Mouse (Mus musculus): ENCODE data around the gene Zcchc7. TPM values are rescaled to one million over a fixed set of nuclear protein-coding genes. Genes with fewer than 3 reads are reported as not detected.
A peak's percentile ranks its signal among the peaks of the same experiment; 100 is the strongest.

Gene Zcchc7
- polyA plus RNA-seq, 1 experiment from 2014 or later = 22.3 TPM

- H3K4me1 ChIP-seq (ENCODE audit: control insufficient read depth, insufficient read depth, low read length) = 0 out of 2 replicates have a peak, but pooled peaks cover 4% of the 10 kb centered on the region
- no peak for DNase-seq (ENCODE audit: low spot score)
- H3K9ac ChIP-seq (ENCODE audit: low read length) = no peak overlapping the region
- H3K4me3 ChIP-seq (ENCODE audit: low read depth, low read length) = no peak overlapping the region
- no peak overlapping the region for H3K27ac ChIP-seq (replicated peaks; ENCODE audit: low read depth, low read length)
- no peak for ATAC-seq (ENCODE audit: insufficient number of reproducible peaks, low FRiP score, low TSS enrichment, low read depth)
- no peaks in the 10 kb centered on the region for H3K36me3 ChIP-seq (ENCODE audit: control insufficient read depth, insufficient read depth, low read length)
- H3K9me3 ChIP-seq (ENCODE audit: control insufficient read depth, low read length) = no peaks in the 10 kb centered on the region
- H3K4me2 ChIP-seq (ENCODE audit: low read depth, severe bottlenecking) = no peak overlapping the region
- WGBS = 81% methylated on average over 5 of the region's 5 CpGs
- H3K27me3 ChIP-seq (ENCODE audit: control insufficient read depth, insufficient read depth, low read length) = no peaks in the 10 kb centered on the region
Measured at GRCm38 (mm10) chr4:44978175-44978574, 222.5 kb downstream of the Zcchc7 start.

GRCm38 (mm10) chr4:44979794-44980338 is 224.2 kb downstream of the Zcchc7 start:
- DNase-seq (ENCODE audit: low spot score) = no peak

GRCm38 (mm10) chr4:44981280-44981973 is 225.8 kb downstream of the Zcchc7 start, which contains the start of gene Grhpr:
Grhpr (plus strand) TSS chr4:44981395.
- Histone ChIP-seq H3K9ac (ENCODE audit: low read length) (peak within 1 kb of the TSS; percentile 70), H3K4me3 (ENCODE audit: low read depth, low read length) (peak within 1 kb of the TSS; percentile 66), H3K4me1 (ENCODE audit: control insufficient read depth, insufficient read depth, low read length) (0 out of 2 replicates have a peak, but pooled peaks cover 4% of the 10 kb centered on the region), H3K9me3 (ENCODE audit: control insufficient read depth, low read length) (no peaks in the 10 kb centered on the region), H3K27ac (replicated peaks; ENCODE audit: low read depth, low read length) (peak within 1 kb of the TSS; percentile 53), H3K36me3 (ENCODE audit: control insufficient read depth, insufficient read depth, low read length) (0 out of 2 replicates have a peak, but pooled peaks cover 2% of the 10 kb centered on the region), H3K27me3 (ENCODE audit: control insufficient read depth, insufficient read depth, low read length) (no peaks in the 10 kb centered on the region), H3K4me2 (ENCODE audit: low read depth, severe bottlenecking) (peak within 1 kb of the TSS; percentile 88)
- ATAC-seq (ENCODE audit: insufficient number of reproducible peaks, low FRiP score, low TSS enrichment, low read depth) = peak; percentile 89
- DNase-seq (ENCODE audit: low spot score) = peak; percentile 96
- 2% methylated on average over 40 of the region's 40 CpGs for WGBS

More at GRCm38 (mm10) chr4:44979794-44980338, 224.2 kb downstream of the Zcchc7 start:
- ATAC-seq (ENCODE audit: insufficient number of reproducible peaks, low FRiP score, low TSS enrichment, low read depth) = no peak
- H3K27ac ChIP-seq (replicated peaks; ENCODE audit: low read depth, low read length) = no peak overlapping the region
- no peak overlapping the region for H3K9ac ChIP-seq (ENCODE audit: low read length)
- no peak overlapping the region for H3K4me2 ChIP-seq (ENCODE audit: low read depth, severe bottlenecking)
- 0 out of 2 replicates have a peak, but pooled peaks cover 2% of the 10 kb centered on the region for H3K36me3 ChIP-seq (ENCODE audit: control insufficient read depth, insufficient read depth, low read length)
- H3K27me3 ChIP-seq (ENCODE audit: control insufficient read depth, insufficient read depth, low read length) = no peaks in the 10 kb centered on the region
- no peaks in the 10 kb centered on the region for H3K9me3 ChIP-seq (ENCODE audit: control insufficient read depth, low read length)
- H3K4me1 ChIP-seq (ENCODE audit: control insufficient read depth, insufficient read depth, low read length) = 0 out of 2 replicates have a peak, but pooled peaks cover 4% of the 10 kb centered on the region
- H3K4me3 ChIP-seq (ENCODE audit: low read depth, low read length) = no peak overlapping the region
- WGBS = 70% methylated on average over 7 of the region's 7 CpGs

Small RNA genes lying within 50 kb of the gene (microRNA-seq; reads per million reads assigned to microRNA genes)
- gene Gm22639 = not detected

Other genes starting within 250 kb of the Zcchc7 start
- not detected in 2 replicates for gene Pax5, start 45.4 kb upstream of the Zcchc7 start, polyA plus RNA-seq (2014; fragmentation: Nextera tagmentation; extraction: Ambion mirVana)
- gene Grhpr, start 225.5 kb downstream of the Zcchc7 start, polyA plus RNA-seq (2014; fragmentation: Nextera tagmentation; extraction: Ambion mirVana) = 61.5 and 70.7 TPM in 2 replicates

All from limb, embryonic 11.5 days (tissue).